Mouse (Mus musculus) hindbrain, embryonic 12.5 days (tissue): ENCODE measurements at regions not wholly inside any gene's neighbourhood (a gene's known extent, or its start where the extent isn't known, plus 50 kb on each side); places are given as distances from the start of the nearest gene placed in this dataset.
A peak's percentile ranks its signal among the peaks of the same experiment; 100 is the strongest.

Experiments
- ATAC-seq: fragments of 200-750 bp; cut with Nextera tagmentation; 2 replicates; pipeline ENCODE4 v1.8.0; 2017; ENCODE audit warnings: moderate TSS enrichment; ENCODE audit not compliant: low FRiP score
- H3K27ac ChIP-seq: fragments of 300-500 bp; sonication (generic); 2 replicates; pipeline ENCODE4 v1.5.1; 2016; ENCODE audit warnings: mild to moderate bottlenecking
- H3K27me3 ChIP-seq: fragments of 300-500 bp; sonication (generic); 2 replicates; pipeline ENCODE4 v1.6.1; 2016; ENCODE audit warnings: mild to moderate bottlenecking
- H3K36me3 ChIP-seq: fragments of 300-500 bp; sonication (generic); 2 replicates; pipeline ENCODE4 v1.6.1; 2016; ENCODE audit warnings: mild to moderate bottlenecking
- H3K4me1 ChIP-seq: fragments of 300-500 bp; sonication (generic); 2 replicates; pipeline ENCODE4 v1.6.1; 2016
- H3K4me2 ChIP-seq: fragments of 300-500 bp; sonication (generic); replicated peaks from 2 replicates; pipeline ENCODE4 v1.6.1; 2016; ENCODE audit warnings: mild to moderate bottlenecking
- H3K4me3 ChIP-seq: fragments of 300-500 bp; sonication (generic); 2 replicates; pipeline ENCODE4 v1.5.1; 2016; ENCODE audit warnings: mild to moderate bottlenecking
- H3K9ac ChIP-seq: fragments of 300-500 bp; sonication (generic); 2 replicates; pipeline ENCODE4 v1.6.1; 2016; ENCODE audit warnings: mild to moderate bottlenecking, moderate library complexity
- H3K9me3 ChIP-seq: fragments of 300-500 bp; sonication (generic); replicated peaks from 2 replicates; pipeline ENCODE4 v1.6.1; 2016; ENCODE audit warnings: mild to moderate bottlenecking
- WGBS: fragments of 180-500 bp; shearing (Covaris S2); methylation state at CpG from one replicate; pipeline ENCODE4 v1.1.7; 2016; 5-methylcytosine and 5-hydroxymethylcytosine counted together

GRCm38 (mm10) chr12:99067962-99068361 is 147.6 kb downstream of the Ttc8 start:
- H3K4me2 ChIP-seq = no peak overlapping the region
- no peak overlapping the region for H3K4me3 ChIP-seq
- H3K36me3 ChIP-seq = no peaks in the 10 kb centered on the region
- H3K27ac ChIP-seq = no peak overlapping the region
- no peak for ATAC-seq
- no peaks in the 10 kb centered on the region for H3K9me3 ChIP-seq
- H3K9ac ChIP-seq = no peak overlapping the region
- 85% methylated on average over 3 of the region's 3 CpGs for WGBS
- H3K4me1 ChIP-seq = peaks cover 4% of the 10 kb centered on the region; the same call in 1 of the 2 replicates
- no peaks in the 10 kb centered on the region; the same call in 1 of the 2 replicates for H3K27me3 ChIP-seq

GRCm38 (mm10) chr12:99073766-99074165 is 153.4 kb downstream of the Ttc8 start:
- 89% methylated on average over 5 of the region's 5 CpGs for WGBS
- no peak overlapping the region for H3K4me3 ChIP-seq
- no peak overlapping the region for H3K27ac ChIP-seq
- ATAC-seq = no peak
- no peaks in the 10 kb centered on the region; the same call in 1 of the 2 replicates for H3K27me3 ChIP-seq
- no peaks in the 10 kb centered on the region for H3K36me3 ChIP-seq
- no peak overlapping the region for H3K9ac ChIP-seq
- peaks cover 4% of the 10 kb centered on the region; the same call in 1 of the 2 replicates for H3K4me1 ChIP-seq
- no peaks in the 10 kb centered on the region for H3K9me3 ChIP-seq
- no peak overlapping the region for H3K4me2 ChIP-seq

- Histone ChIP-seq H3K4me1 (peaks cover 3% of the 10 kb centered on the region; the same call in 1 of the 2 replicates), H3K9ac (no peak overlapping the region), H3K36me3 (no peaks in the 10 kb centered on the region), H3K27ac (no peak overlapping the region), H3K4me3 (no peak overlapping the region), H3K27me3 (no peaks in the 10 kb centered on the region; the same call in 1 of the 2 replicates), H3K4me2 (no peak overlapping the region), H3K9me3 (no peaks in the 10 kb centered on the region)
- WGBS = 71% methylated on average over 3 of the region's 3 CpGs
- no peak for ATAC-seq
Observed at GRCm38 (mm10) chr12:99077366-99077765, 157.0 kb downstream of the Ttc8 start.

GRCm38 (mm10) chr12:99079873-99080272 is 159.5 kb downstream of the Ttc8 start:
- Histone ChIP-seq H3K27ac (no peak overlapping the region), H3K36me3 (no peaks in the 10 kb centered on the region), H3K27me3 (peaks cover 5% of the 10 kb centered on the region), H3K4me3 (no peak overlapping the region), H3K4me1 (peaks cover 10% of the 10 kb centered on the region), H3K9me3 (no peaks in the 10 kb centered on the region), H3K4me2 (no peak overlapping the region), H3K9ac (no peak overlapping the region)
- 82% methylated on average over 1 of the region's 1 CpGs for WGBS
- no peak for ATAC-seq

- peak; percentile 22; the same call in 1 of the 2 replicates for ATAC-seq
- Histone ChIP-seq H3K27ac (no peak overlapping the region), H3K27me3 (peaks cover 5% of the 10 kb centered on the region), H3K4me3 (no peak overlapping the region), H3K9me3 (no peaks in the 10 kb centered on the region), H3K36me3 (no peaks in the 10 kb centered on the region), H3K4me2 (peak overlapping the region; percentile 15; the same call in 1 of the 2 replicates), H3K9ac (no peak overlapping the region), H3K4me1 (peaks cover 26% of the 10 kb centered on the region)
- WGBS = 37% methylated on average over 11 of the region's 11 CpGs
Observed at GRCm38 (mm10) chr12:99083616-99084015, 163.2 kb downstream of the Ttc8 start.

GRCm38 (mm10) chr12:99084144-99084543 is 163.8 kb downstream of the Ttc8 start:
- no peaks in the 10 kb centered on the region for H3K36me3 ChIP-seq
- H3K4me2 ChIP-seq = peak overlapping the region; percentile 15; the same call in 1 of the 2 replicates
- peak; percentile 90 for ATAC-seq
- H3K9ac ChIP-seq = no peak overlapping the region
- H3K9me3 ChIP-seq = no peaks in the 10 kb centered on the region
- H3K27me3 ChIP-seq = peaks cover 5% of the 10 kb centered on the region
- WGBS = 4% methylated on average over 18 of the region's 18 CpGs
- H3K4me3 ChIP-seq = no peak overlapping the region
- H3K27ac ChIP-seq = no peak overlapping the region
- peaks cover 26% of the 10 kb centered on the region for H3K4me1 ChIP-seq

GRCm38 (mm10) chr12:99087286-99087685 is 166.9 kb downstream of the Ttc8 start:
- no peaks in the 10 kb centered on the region for H3K9me3 ChIP-seq
- peaks cover 26% of the 10 kb centered on the region for H3K4me1 ChIP-seq
- H3K4me3 ChIP-seq = no peak overlapping the region
- H3K27me3 ChIP-seq = peaks cover 5% of the 10 kb centered on the region; the same call in 1 of the 2 replicates
- WGBS = 36% methylated on average over 8 of the region's 8 CpGs
- H3K27ac ChIP-seq = peak overlapping the region; percentile 12
- peak; percentile 62 for ATAC-seq
- H3K9ac ChIP-seq = no peak overlapping the region
- peak overlapping the region; percentile 3; the same call in 1 of the 2 replicates for H3K4me2 ChIP-seq
- H3K36me3 ChIP-seq = no peaks in the 10 kb centered on the region

GRCm38 (mm10) chr12:99091770-99092169 is 171.4 kb downstream of the Ttc8 start:
- Histone ChIP-seq H3K27me3 (no peaks in the 10 kb centered on the region), H3K36me3 (no peaks in the 10 kb centered on the region), H3K9ac (no peak overlapping the region), H3K4me2 (no peak overlapping the region), H3K9me3 (no peaks in the 10 kb centered on the region), H3K27ac (no peak overlapping the region), H3K4me1 (peaks cover 13% of the 10 kb centered on the region), H3K4me3 (no peak overlapping the region)
- 74% methylated on average over 4 of the region's 4 CpGs for WGBS
- ATAC-seq = no peak

- Histone ChIP-seq H3K4me1 (0 out of 2 replicates have a peak, but pooled peaks cover under 1% of the 10 kb centered on the region), H3K9me3 (no peaks in the 10 kb centered on the region), H3K27me3 (no peaks in the 10 kb centered on the region), H3K36me3 (no peaks in the 10 kb centered on the region), H3K27ac (no peak overlapping the region), H3K9ac (no peak overlapping the region), H3K4me2 (no peak overlapping the region), H3K4me3 (no peak overlapping the region)
- no peak for ATAC-seq
- WGBS = 56% methylated on average over 3 of the region's 3 CpGs
Observed at GRCm38 (mm10) chr12:99093151-99093550, 172.8 kb downstream of the Ttc8 start.

- Histone ChIP-seq H3K4me3 (no peak overlapping the region), H3K9ac (no peak overlapping the region), H3K4me2 (no peak overlapping the region), H3K27me3 (no peaks in the 10 kb centered on the region), H3K27ac (no peak overlapping the region), H3K36me3 (no peaks in the 10 kb centered on the region), H3K9me3 (no peaks in the 10 kb centered on the region), H3K4me1 (no peaks in the 10 kb centered on the region)
- WGBS = 84% methylated on average over 6 of the region's 6 CpGs
- ATAC-seq = no peak
Observed at GRCm38 (mm10) chr12:99093989-99094388, 173.6 kb downstream of the Ttc8 start.

- no peaks in the 10 kb centered on the region for H3K9me3 ChIP-seq
- H3K9ac ChIP-seq = no peak overlapping the region
- no peaks in the 10 kb centered on the region for H3K36me3 ChIP-seq
- H3K27me3 ChIP-seq = no peaks in the 10 kb centered on the region
- no peak overlapping the region for H3K4me3 ChIP-seq
- 37% methylated on average over 14 of the region's 14 CpGs for WGBS
- no peak overlapping the region for H3K4me2 ChIP-seq
- ATAC-seq = peak; percentile 77
- no peaks in the 10 kb centered on the region for H3K4me1 ChIP-seq
- no peak overlapping the region for H3K27ac ChIP-seq
Observed at GRCm38 (mm10) chr12:99096930-99097617, 176.7 kb downstream of the Ttc8 start.

GRCm38 (mm10) chr12:99097618-99098066 is 177.3 kb downstream of the Ttc8 start:
- 90% methylated on average over 17 of the region's 17 CpGs for WGBS
- no peaks in the 10 kb centered on the region for H3K27me3 ChIP-seq
- no peak overlapping the region for H3K4me2 ChIP-seq
- H3K4me3 ChIP-seq = no peak overlapping the region
- H3K27ac ChIP-seq = no peak overlapping the region
- H3K4me1 ChIP-seq = no peaks in the 10 kb centered on the region
- no peak overlapping the region for H3K9ac ChIP-seq
- no peaks in the 10 kb centered on the region for H3K9me3 ChIP-seq
- ATAC-seq = 0 out of 2 replicates have a peak, but pooled peaks have one; percentile 16
- H3K36me3 ChIP-seq = no peaks in the 10 kb centered on the region

GRCm38 (mm10) chr12:99099881-99100280 is 179.5 kb downstream of the Ttc8 start:
- no peaks in the 10 kb centered on the region for H3K9me3 ChIP-seq
- no peak overlapping the region for H3K4me2 ChIP-seq
- H3K27ac ChIP-seq = no peak overlapping the region
- H3K4me3 ChIP-seq = no peak overlapping the region
- ATAC-seq = no peak
- H3K4me1 ChIP-seq = no peaks in the 10 kb centered on the region
- H3K27me3 ChIP-seq = no peaks in the 10 kb centered on the region
- WGBS = 86% methylated on average over 7 of the region's 7 CpGs
- no peak overlapping the region for H3K9ac ChIP-seq
- no peaks in the 10 kb centered on the region for H3K36me3 ChIP-seq
